Mouse (Mus musculus) 3134 (cell line): ENCODE data around the gene Irgm2.

Source experiments
- DNase-seq: peaks from one replicate; pipeline ENCODE4 v3.0.0-alpha.2; 2011; ENCODE audit warnings: low spot score; ENCODE audit not compliant: insufficient read length; ENCODE audit errors: extremely low read depth

The Irgm2 gene

DNA sequence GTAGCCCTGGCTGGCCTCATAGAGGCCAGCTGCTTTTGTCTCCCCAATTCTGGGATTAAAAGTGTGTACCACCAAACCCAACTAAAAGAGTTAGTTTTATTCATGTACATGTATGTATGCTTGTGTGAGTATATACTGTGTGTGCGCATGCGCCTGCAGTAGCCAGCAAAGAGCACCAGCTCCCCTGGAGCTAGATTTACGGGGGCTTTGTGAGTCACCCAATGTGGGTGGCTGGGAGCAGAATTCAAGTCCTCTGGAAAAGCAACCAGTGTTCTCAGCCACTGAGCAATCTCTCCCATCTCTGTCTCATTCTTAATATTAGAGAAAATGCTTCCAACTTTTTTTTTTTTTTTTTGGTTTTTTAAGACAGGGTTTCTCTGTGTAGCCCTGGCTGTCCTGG, 55.0 kb downstream of the Irgm2 start:
- DNase-seq = no peak

GRCm38 (mm10) chr11:58257816-58258215, 58.4 kb downstream of the Irgm2 start:
- no peak for DNase-seq

GRCm38 (mm10) chr11:58260156-58260555, 60.7 kb downstream of the Irgm2 start:
- no peak for DNase-seq

DNA sequence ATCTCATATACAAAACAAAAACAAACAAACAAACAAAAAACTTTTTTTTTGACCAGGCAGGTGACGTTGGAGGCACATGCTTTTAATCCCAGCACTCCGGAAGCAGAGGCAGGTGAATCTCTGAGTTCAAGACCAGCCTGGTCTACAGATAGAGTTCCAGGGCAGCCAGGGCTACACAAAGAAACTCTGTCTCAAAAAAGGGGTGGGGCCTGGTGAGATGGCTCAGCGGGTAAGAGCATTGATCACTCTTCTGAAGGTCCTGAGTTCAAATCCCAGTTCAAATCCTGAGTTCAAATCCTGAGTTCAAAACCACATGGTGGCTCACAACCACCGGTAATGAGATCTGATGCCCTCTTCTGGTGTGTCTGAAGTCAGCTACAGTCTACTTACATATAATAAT, 62.4 kb downstream of the Irgm2 start:
- no peak for DNase-seq

DNA sequence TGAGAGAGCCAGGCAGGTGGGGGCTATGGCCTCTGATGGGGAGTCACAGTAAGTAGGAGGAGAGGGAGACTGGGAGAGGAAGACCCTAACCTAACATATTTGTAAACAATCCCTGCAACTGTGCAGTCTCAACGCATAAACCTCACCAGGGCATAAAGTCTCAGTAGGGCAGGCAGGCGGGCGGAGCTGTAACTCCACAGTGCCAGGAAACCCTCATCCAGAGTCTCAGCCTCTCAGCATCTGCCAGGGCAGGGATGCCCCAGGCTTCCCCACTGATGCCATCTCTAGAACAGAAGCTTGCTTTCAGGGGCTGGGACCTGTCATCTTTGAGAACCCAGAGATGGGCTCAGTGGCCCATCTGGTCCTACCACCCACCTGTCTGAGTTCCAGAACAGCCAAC, 62.9 kb downstream of the Irgm2 start:
- no peak for DNase-seq

GRCm38 (mm10) chr11:58263516-58263915, 64.1 kb downstream of the Irgm2 start:
- DNase-seq = no peak

- no peak for DNase-seq
These were observed 65.1 kb downstream of the Irgm2 start for GRCm38 (mm10) chr11:58264546-58264945.

- DNase-seq = no peak
These were observed 68.9 kb downstream of the Irgm2 start for GRCm38 (mm10) chr11:58268285-58268684.
